ENCODE assay signal across 18 mouse cellular contexts in the genomic region with DNA sequence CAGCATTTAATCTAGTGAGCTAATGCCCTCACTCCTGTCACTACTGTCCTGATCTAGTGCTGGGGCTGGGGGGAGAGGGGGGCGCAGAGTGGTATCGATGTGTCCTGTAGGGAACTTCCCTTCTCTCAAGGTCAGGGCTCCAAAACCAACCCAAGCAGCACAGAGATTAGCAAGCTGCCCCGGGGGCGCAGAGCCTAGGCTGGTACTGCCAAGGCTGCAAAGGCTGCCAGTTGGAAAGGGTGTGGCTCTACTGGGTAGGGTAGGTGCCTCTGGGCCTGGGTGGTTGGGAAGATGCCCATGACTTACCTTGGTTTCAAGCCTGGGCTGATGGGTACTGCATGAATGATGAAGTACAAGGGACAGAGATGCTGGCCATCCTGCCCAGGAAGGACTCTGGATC. TPM values are rescaled to one million over a fixed set of nuclear protein-coding genes. Genes with fewer than 3 reads are reported as not detected.
DNase-seq lines count a peak whose midpoint lies in the region; ATAC-seq and TF ChIP-seq lines count a peak whose summit lies in the region.
"Had no signal": no experiment of that assay in that cellular context is flagged by ENCODE, and none has a peak within 500 bp of the region (broad histone marks: within the 10 kb centered on the region; RNA-seq: fewer than 3 reads in every experiment).

No protein-coding gene starts in this region.

- dilution Hi-C loops in CH12.LX (cut with MboI; ENCODE audit: extremely low pct_ligation_motif_present, extremely low pct_unique_long_range_greater_than_20kb, low sequenced_read_pairs): no loop called here

- no peaks in the 10 kb centered on the region for H3K9me3 ChIP-seq in heart, embryonic 10.5 days
- H3K9me3 ChIP-seq in kidney, embryonic 14.5 days (ENCODE audit: control insufficient read depth, low read length): no peaks in the 10 kb centered on the region; the same call in 1 of the 2 replicates
- peaks cover 6% of the 10 kb centered on the region for H3K9me3 ChIP-seq in CH12.LX (replicated peaks; ENCODE audit: low read length)
- H3K9me3 ChIP-seq: lung, embryonic 15.5 days; midbrain, embryonic 13.5 days had no signal

- H3K27ac ChIP-seq in heart, embryonic 10.5 days: no peak overlapping the region
- H3K27ac ChIP-seq in kidney, embryonic 14.5 days (ENCODE audit: low read depth, low read length): no peak overlapping the region
- no peak overlapping the region for H3K27ac ChIP-seq in CH12.LX (ENCODE audit: insufficient read depth, low read depth)
- H3K27ac ChIP-seq in left cerebral cortex, adult 2 months: no peak overlapping the region
- H3K27ac ChIP-seq: lung, embryonic 15.5 days; midbrain, embryonic 13.5 days had no signal

- peak; percentile 10; the same call in 1 of the 2 replicates for TF ChIP-seq POLR2A in CH12.LX (IDR thresholded peaks at IDR 0.05; ENCODE audit: low read depth, low read length)

- H3K4me1 ChIP-seq in heart, embryonic 10.5 days: peaks cover 39% of the 10 kb centered on the region
- H3K4me1 ChIP-seq in kidney, embryonic 14.5 days (ENCODE audit: control insufficient read depth, insufficient read depth, low read length): peaks cover 18% of the 10 kb centered on the region; the same call in 1 of the 2 replicates
- H3K4me1 ChIP-seq in CH12.LX (ENCODE audit: control insufficient read depth in 1 of 2, insufficient read depth in 2 of 2): peaks cover 11 to 26% of the 10 kb centered on the region in 2 experiments

- in situ Hi-C loops in CH12.LX (cut with MboI; ENCODE audit: low pct_ligation_motif_present, low pct_unique_long_range_greater_than_20kb, low sequenced_read_pairs): loop anchor here (10.0 kb wide), 1 partner anchor 113 kb away; no protein-coding TSS in a partner anchor

- no peak for TF ChIP-seq CTCF in CH12.LX (conservative IDR thresholded peaks at IDR 0.05 in 1 of 2, IDR thresholded peaks at IDR 0.05 in 1 of 2; ENCODE audit: low read depth in 2 of 2, low read length in 2 of 2)
- TF ChIP-seq CTCF in left cerebral cortex, adult 2 months (IDR thresholded peaks at IDR 0.05): no peak

- H3K9ac ChIP-seq in kidney, embryonic 14.5 days (ENCODE audit: low read depth, low read length): no peak overlapping the region
- no peak overlapping the region for H3K9ac ChIP-seq in CH12.LX (ENCODE audit: insufficient read depth, low read depth)
- H3K9ac ChIP-seq: lung, embryonic 15.5 days had no signal

- H3K36me3 ChIP-seq in heart, embryonic 10.5 days: peaks cover 29% of the 10 kb centered on the region
- peaks cover 19% of the 10 kb centered on the region; the same call in 1 of the 2 replicates for H3K36me3 ChIP-seq in kidney, embryonic 14.5 days (ENCODE audit: control insufficient read depth, insufficient read depth, low read length)
- H3K36me3 ChIP-seq in CH12.LX (replicated peaks in 1 of 2; ENCODE audit: control insufficient read depth in 1 of 2, insufficient read depth in 1 of 2, low read length in 1 of 2): peaks cover 15 to 42% of the 10 kb centered on the region in 2 experiments

- no peak for TF ChIP-seq RAD21 in CH12.LX (IDR thresholded peaks at IDR 0.05; ENCODE audit: low read depth, low read length)

- no peak for TF ChIP-seq EP300 in CH12.LX (IDR thresholded peaks at IDR 0.05; ENCODE audit: low read length)

- intact Hi-C loops in heart, postnatal 25 days (cut with DNase I): loop anchor here (2.0 kb wide), 1 partner anchor 59 kb away; the partner anchor contains the start of gene Gstt1
- intact Hi-C loops in left cerebral cortex, adult 2 months (cut with DNase I): loop anchor here (5.0 kb wide), 1 partner anchor 95 kb away; the partner anchor contains the start of gene Cabin1

- WGBS in heart, embryonic 10.5 days: 93% methylated on average over 4 of the region's 4 CpGs
- WGBS in kidney, embryonic 14.5 days: 91% methylated on average over 4 of the region's 4 CpGs

- 0 out of 2 replicates have a peak overlapping the region, but pooled peaks have one; percentile 1 for H3K4me3 ChIP-seq in heart, embryonic 10.5 days
- no peak overlapping the region for H3K4me3 ChIP-seq in kidney, embryonic 14.5 days (ENCODE audit: low read length)
- no peak overlapping the region for H3K4me3 ChIP-seq in CH12.LX (replicated peaks in 1 of 3; ENCODE audit: low read depth in 2 of 3, low read length in 2 of 3, poor library complexity in 1 of 3)
- no peak overlapping the region for H3K4me3 ChIP-seq in left cerebral cortex, adult 2 months
- H3K4me3 ChIP-seq: erythroblast, embryonic 14.5 days; lung, embryonic 15.5 days; midbrain, embryonic 13.5 days had no signal

- DNase-seq in heart, embryonic 10.5 days (ENCODE audit: low spot score): no peak
- DNase-seq in heart, postnatal 25 days (ENCODE audit: low spot score): no peak
- peak; percentile 29 for DNase-seq in kidney, postnatal 10 days
- DNase-seq in CH12.LX (ENCODE audit: extremely low read depth): no peak
- DNase-seq in kidney, postnatal 14 days: peak; percentile 35
- no peak for DNase-seq in left cerebral cortex, adult 2 months (ENCODE audit: extremely low spot score in 1 of 2, low spot score in 2 of 2)
- DNase-seq in adrenal gland, adult 8-10 months: no peak
- DNase-seq: adrenal gland, postnatal 14 days; gastrocnemius, postnatal 10 days; heart, postnatal 14 days; thymus, postnatal 36 days had no signal

- H3K27me3 ChIP-seq in heart, embryonic 10.5 days (ENCODE audit: insufficient read depth, poor library complexity, severe bottlenecking): no peaks in the 10 kb centered on the region
- H3K27me3 ChIP-seq in kidney, embryonic 14.5 days (ENCODE audit: control insufficient read depth, insufficient read depth, low read length): no peaks in the 10 kb centered on the region
- no peaks in the 10 kb centered on the region for H3K27me3 ChIP-seq in CH12.LX (replicated peaks)
- H3K27me3 ChIP-seq: lung, embryonic 15.5 days; midbrain, embryonic 13.5 days had no signal

- no peak for ATAC-seq in kidney, embryonic 14.5 days (ENCODE audit: low FRiP score, low TSS enrichment)
- ATAC-seq: CD4-positive, CD25-positive, alpha-beta regulatory T cell, adult 4 months; midbrain, embryonic 13.5 days had no signal

- no peak overlapping the region for H3K4me2 ChIP-seq in kidney, embryonic 14.5 days (replicated peaks; ENCODE audit: low read depth, low read length)
- no peak overlapping the region for H3K4me2 ChIP-seq in CH12.LX (ENCODE audit: insufficient read depth, low read depth, poor library complexity, severe bottlenecking)

- peaks cover 8% of the 10 kb centered on the region for H3K79me2 ChIP-seq in CH12.LX (replicated peaks; ENCODE audit: control insufficient read depth, extremely low read depth, insufficient read depth, poor library complexity, severe bottlenecking)

TF ChIP-seq in CH12.LX, 34 proteins besides CTCF, POLR2A, EP300 and RAD21 (continues in another document):
- TF ChIP-seq CHD2 (IDR thresholded peaks at IDR 0.05; ENCODE audit: low read length) (no peak), MAFK (IDR thresholded peaks at IDR 0.05; ENCODE audit: insufficient replicate concordance, low read length) (no peak), TBP (conservative IDR thresholded peaks at IDR 0.05; ENCODE audit: low read depth, low read length) (no peak), KAT2A (IDR thresholded peaks at IDR 0.05; ENCODE audit: insufficient replicate concordance, low read length) (no peak)

RNA-seq across cellular contexts. Expression of gene Mif, which starts 2.4 kb away (rescaled TPM):
- polyA plus RNA-seq in heart, embryonic 10.5 days (2016; fragmentation: Nextera tagmentation; extraction: Ambion mirVana): 3,089 and 3,244 TPM in 2 replicates
- 100 to 1,000 TPM; 202 to 203 TPM for total RNA-seq in heart, postnatal 25 days (2021)
- 2,350 and 2,543 TPM in 2 replicates for polyA plus RNA-seq in kidney, embryonic 14.5 days (2014; fragmentation: Nextera tagmentation; extraction: Ambion mirVana)
- 1,561 and 2,151 TPM in 2 replicates for total RNA-seq in CH12.LX (2012; rRNA removed)
- 1,037 and 1,217 TPM in 2 replicates for total RNA-seq in CH12.LX (2014; rRNA removed)
- polyA plus RNA-seq in CH12.LX (2012; ENCODE audit: insufficient read length, low read depth): 1,853 and 2,072 TPM in 2 replicates
- 100 to 1,000 TPM; 475 to 526 TPM for total RNA-seq in left cerebral cortex, adult 2 months (2021)
- total RNA-seq in adrenal gland, adult 8-10 months (2022): 100 to 1,000 TPM; 253 to 280 (median 275) TPM

RNA-seq across cellular contexts. Expression of gene Gstt2, which starts 20.4 kb away (rescaled TPM):
- 8.7 and 11.4 TPM in 2 replicates for polyA plus RNA-seq in heart, embryonic 10.5 days (2016; fragmentation: Nextera tagmentation; extraction: Ambion mirVana)
- total RNA-seq in heart, postnatal 25 days (2021): 10 to 100 TPM in 1 of 2 experiments, 1 to 10 TPM in 1; 9.3 to 10.9 TPM
- 28.2 and 29.1 TPM in 2 replicates for polyA plus RNA-seq in kidney, embryonic 14.5 days (2014; fragmentation: Nextera tagmentation; extraction: Ambion mirVana)
- total RNA-seq in CH12.LX (2012; rRNA removed): 126 and 201 TPM in 2 replicates
- 192 and 197 TPM in 2 replicates for total RNA-seq in CH12.LX (2014; rRNA removed)
- polyA plus RNA-seq in CH12.LX (2012; ENCODE audit: insufficient read length, low read depth): 253 and 304 TPM in 2 replicates
- total RNA-seq in left cerebral cortex, adult 2 months (2021): 1 to 10 TPM; 4.6 to 4.8 TPM
- 10 to 100 TPM; 25.4 to 67.6 (median 45.9) TPM for total RNA-seq in adrenal gland, adult 8-10 months (2022)

RNA-seq across cellular contexts. Expression of gene Gstt4, which starts 35.3 kb away (rescaled TPM):
- polyA plus RNA-seq in heart, embryonic 10.5 days (2016; fragmentation: Nextera tagmentation; extraction: Ambion mirVana): not detected in 2 replicates
- not detected for total RNA-seq in heart, postnatal 25 days (2021)
- not detected in 2 replicates for polyA plus RNA-seq in kidney, embryonic 14.5 days (2014; fragmentation: Nextera tagmentation; extraction: Ambion mirVana)
- total RNA-seq in CH12.LX (2012; rRNA removed) (0.17 and 0.21 TPM in 2 replicates), CH12.LX (2014; rRNA removed) (0.42 and 0.45 TPM in 2 replicates)
- 0.80 and 0.94 TPM in 2 replicates for polyA plus RNA-seq in CH12.LX (2012; ENCODE audit: insufficient read length, low read depth)
- not detected for total RNA-seq in left cerebral cortex, adult 2 months (2021)
- not detected for total RNA-seq in adrenal gland, adult 8-10 months (2022)
- total RNA-seq: gastrocnemius, postnatal 10 days; heart, postnatal 14 days; left cerebral cortex, postnatal 10 days had no signal
- polyA plus RNA-seq: CD4-positive, CD25-positive, alpha-beta regulatory T cell, adult 4 months; erythroblast, embryonic 14.5 days; large intestine, adult 2 months; lung, embryonic 15.5 days; midbrain, embryonic 13.5 days had no signal

RNA-seq across cellular contexts. Expression of gene Derl3, which starts 35.6 kb away (rescaled TPM):
- 3.1 and 5.0 TPM in 2 replicates for polyA plus RNA-seq in heart, embryonic 10.5 days (2016; fragmentation: Nextera tagmentation; extraction: Ambion mirVana)
- under 1 TPM; 0.26 to 0.78 TPM for total RNA-seq in heart, postnatal 25 days (2021)
- polyA plus RNA-seq in kidney, embryonic 14.5 days (2014; fragmentation: Nextera tagmentation; extraction: Ambion mirVana): 3.2 and 4.1 TPM in 2 replicates
- total RNA-seq in CH12.LX (2012; rRNA removed) (13.1 and 20.4 TPM in 2 replicates), CH12.LX (2014; rRNA removed) (33.9 and 36.6 TPM in 2 replicates)
- 28.9 and 36.2 TPM in 2 replicates for polyA plus RNA-seq in CH12.LX (2012; ENCODE audit: insufficient read length, low read depth)
- 1 to 10 TPM; 3.0 to 3.5 TPM for total RNA-seq in left cerebral cortex, adult 2 months (2021)
- 1 to 10 TPM; 1.2 to 2.6 (median 1.6) TPM for total RNA-seq in adrenal gland, adult 8-10 months (2022)
- polyA plus RNA-seq: erythroblast, embryonic 14.5 days had no signal

RNA-seq across cellular contexts. Expression of gene Gstt1, which starts 59.2 kb away (rescaled TPM):
- 5.1 and 17.3 TPM in 2 replicates for polyA plus RNA-seq in heart, embryonic 10.5 days (2016; fragmentation: Nextera tagmentation; extraction: Ambion mirVana)
- total RNA-seq in heart, postnatal 25 days (2021): 10 to 100 TPM; 12.2 to 13.4 TPM
- 10.6 and 12.1 TPM in 2 replicates for polyA plus RNA-seq in kidney, embryonic 14.5 days (2014; fragmentation: Nextera tagmentation; extraction: Ambion mirVana)
- 50.9 and 58.1 TPM in 2 replicates for total RNA-seq in CH12.LX (2012; rRNA removed)
- total RNA-seq in CH12.LX (2014; rRNA removed): 2.4 and 2.9 TPM in 2 replicates
- 4.5 and 6.2 TPM in 2 replicates for polyA plus RNA-seq in CH12.LX (2012; ENCODE audit: insufficient read length, low read depth)
- 10 to 100 TPM; 11.0 to 12.2 TPM for total RNA-seq in left cerebral cortex, adult 2 months (2021)
- total RNA-seq in adrenal gland, adult 8-10 months (2022): 10 to 100 TPM; 49.4 to 80.4 (median 66.3) TPM

Comparison
In these comparisons a context has a peak if more than half of its experiments do, and no peak if none do; other contexts are left out.
1. DNase-seq: peak in kidney, postnatal 10 days (single experiment) and kidney, postnatal 14 days (single experiment); none in heart, embryonic 10.5 days (single experiment), heart, postnatal 25 days (single experiment), CH12.LX (single experiment), left cerebral cortex, adult 2 months (0 of 2) and adrenal gland, adult 8-10 months (single experiment).